Comparison of ENCODE assay signal across 23 mouse cellular contexts in the genomic region with DNA sequence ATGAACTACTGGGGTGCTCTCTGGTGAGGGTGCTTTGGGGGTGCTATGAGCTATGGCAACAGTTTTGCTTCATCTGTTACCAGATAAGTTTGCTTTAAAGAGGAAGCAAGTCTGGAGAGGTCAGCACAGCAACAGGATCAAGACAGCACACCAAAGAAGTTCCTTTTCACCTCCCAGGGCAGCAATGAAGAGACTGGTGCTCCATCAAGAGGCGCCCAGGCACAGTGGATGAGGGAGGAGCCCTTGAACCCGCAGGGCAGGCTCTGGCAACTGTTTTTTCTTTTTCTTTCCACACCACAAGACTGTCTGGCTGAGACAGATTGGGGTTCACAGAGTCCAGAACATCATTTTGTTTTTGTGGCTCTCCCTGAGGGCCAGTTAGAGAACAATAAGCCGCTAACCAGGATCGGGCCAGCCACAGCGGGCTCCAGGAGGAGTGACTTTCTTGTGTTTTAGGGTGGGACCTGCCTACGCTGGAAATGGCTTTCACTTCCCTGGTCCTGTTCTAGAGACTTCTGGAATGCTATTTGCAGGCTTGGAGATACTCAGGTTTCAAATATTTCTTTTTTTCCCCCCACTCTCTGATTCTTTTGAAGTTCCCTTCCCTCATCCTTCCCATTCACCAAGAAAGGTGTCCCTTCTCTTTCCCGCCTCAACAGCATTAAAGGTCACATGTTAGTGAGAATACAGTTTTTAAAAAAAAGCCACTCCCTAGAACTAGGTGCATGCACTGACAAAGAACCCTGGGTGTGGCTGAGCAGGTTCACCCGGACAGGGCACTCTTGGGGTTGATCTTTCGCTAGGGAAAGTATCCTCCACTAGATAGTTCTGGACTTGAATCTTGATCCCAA. TPM values are rescaled to one million over a fixed set of nuclear protein-coding genes. Genes with fewer than 3 reads are reported as not detected.
DNase-seq lines count a peak whose midpoint lies in the region; ATAC-seq and TF ChIP-seq lines count a peak whose summit lies in the region.
"Had no signal": no experiment of that assay in that cellular context is flagged by ENCODE, and none has a peak within 500 bp of the region (broad histone marks: within the 10 kb centered on the region; RNA-seq: fewer than 3 reads in every experiment).

No protein-coding gene starts in this region.

- TF ChIP-seq CTCF in gastrocnemius, adult 2 months (IDR thresholded peaks at IDR 0.05) = no peak

- no peaks in the 10 kb centered on the region for H3K9me3 ChIP-seq in ES-E14 (ENCODE audit: control insufficient read depth, insufficient read depth, low read depth, low read length)
- H3K9me3 ChIP-seq: heart, embryonic 13.5 days had no signal

- H3K4me3 ChIP-seq in gastrocnemius, adult 2 months = no peak overlapping the region
- no peak overlapping the region for H3K4me3 ChIP-seq in ES-E14 (ENCODE audit: insufficient read depth in 1 of 2, low read depth in 1 of 2, low read length in 2 of 2, poor library complexity in 1 of 2, severe bottlenecking in 1 of 2)
- H3K4me3 ChIP-seq: forebrain, embryonic 10.5 days; heart, embryonic 13.5 days; layer of hippocampus, adult 2 months; liver, embryonic 12.5 days had no signal

- intact Hi-C loops in gastrocnemius, adult 2 months (cut with DNase I) = no loop called here

- DNase-seq in gastrocnemius, adult 2 months = no peak
- no peak for DNase-seq in gastrocnemius, adult 18-20 months (ENCODE audit: low spot score)
- no peak for DNase-seq in ES-E14 (ENCODE audit: low read depth, low spot score)
- no peak for DNase-seq in adrenal gland, adult 18-20 months (ENCODE audit: low spot score in 2 of 2)
- DNase-seq in thymus, postnatal 10 days (ENCODE audit: low spot score in 2 of 2) = no peak
- DNase-seq: adrenal gland, postnatal 10 days; cerebellum, adult 11 months; cerebellum, postnatal 10 days; heart, adult 18-20 months; kidney, postnatal 14 days; lung, adult 2 months; midbrain, embryonic 14.5 days; right cerebral cortex, postnatal 25 days; thymus, postnatal 25 days had no signal

- peak; percentile 39 for ATAC-seq in granulocyte monocyte progenitor cell, adult 5-6 weeks (replicated peaks; ENCODE audit: poor library complexity, severe bottlenecking)
- ATAC-seq in megakaryocyte-erythroid progenitor cell, adult 5-6 weeks (replicated peaks; ENCODE audit: low FRiP score, low TSS enrichment, poor library complexity, severe bottlenecking) = peak; percentile 55; the same call in 1 of the 2 replicates
- no peak for ATAC-seq in cerebellum, adult (ENCODE audit: insufficient number of reproducible peaks, low FRiP score, low TSS enrichment)
- ATAC-seq: CD4-positive, CD25-positive, alpha-beta regulatory T cell, adult 4 months; liver, embryonic 12.5 days had no signal

- H3K4me1 ChIP-seq in ES-E14 (ENCODE audit: control insufficient read depth in 2 of 2, insufficient read depth in 2 of 2, low read length in 2 of 2, poor library complexity in 1 of 2) = peaks cover 2 to 30% of the 10 kb centered on the region in 2 experiments; a peak in 3 of 4 replicates
- H3K4me1 ChIP-seq: liver, embryonic 12.5 days had no signal

- no peaks in the 10 kb centered on the region for H3K36me3 ChIP-seq in ES-E14 (ENCODE audit: control insufficient read depth, insufficient read depth, low read length, poor library complexity, severe bottlenecking)
- H3K36me3 ChIP-seq: forebrain, embryonic 10.5 days; heart, embryonic 13.5 days; liver, embryonic 12.5 days had no signal

- H3K27ac ChIP-seq in gastrocnemius, adult 2 months = peak overlapping the region; percentile 16; the same call in 1 of the 2 replicates
- peak overlapping the region; percentile 37 for H3K27ac ChIP-seq in ES-E14 (ENCODE audit: insufficient read depth, low read depth, low read length, poor library complexity, severe bottlenecking)
- H3K27ac ChIP-seq: forebrain, embryonic 10.5 days; heart, embryonic 13.5 days; hindbrain, embryonic 14.5 days; layer of hippocampus, adult 2 months; liver, embryonic 12.5 days had no signal

- no peak overlapping the region for H3K9ac ChIP-seq in ES-E14 (ENCODE audit: insufficient read depth, low read depth, low read length, poor library complexity, severe bottlenecking)
- H3K9ac ChIP-seq: heart, embryonic 13.5 days; hindbrain, embryonic 14.5 days; liver, embryonic 12.5 days had no signal

- in situ Hi-C loops in ES-E14 (cut with MboI; ENCODE audit: low sequenced_read_pairs in 2 of 2, unreplicated experiment in 2 of 2) = no loop called here

TF ChIP-seq in ES-E14, 5 proteins besides CTCF, POLR2A, EP300 and RAD21:
- TF ChIP-seq MAFK (IDR thresholded peaks at IDR 0.05; ENCODE audit: insufficient read depth, low read depth, low read length) = no peak
- TF ChIP-seq ZNF384 (IDR thresholded peaks at IDR 0.05; ENCODE audit: low read depth, low read length) = no peak
- TF ChIP-seq ZC3H11A (IDR thresholded peaks at IDR 0.05; ENCODE audit: borderline replicate concordance, low read depth, low read length) = no peak
- no peak for TF ChIP-seq HCFC1 (IDR thresholded peaks at IDR 0.05; ENCODE audit: borderline replicate concordance, insufficient read depth, low read length)
- no peak for TF ChIP-seq CHD2 (IDR thresholded peaks at IDR 0.05; ENCODE audit: low read depth, low read length)
TF ChIP-seq in ES-E14: peak in this region for 0.

RNA-seq across cellular contexts. Expression of gene Tmem154, which starts 20.6 kb away (rescaled TPM):
- under 1 TPM; 0.73 to 0.74 TPM for total RNA-seq in gastrocnemius, adult 2 months (2021)
- under 1 TPM; 0.78 to 0.98 TPM for total RNA-seq in gastrocnemius, adult 18-20 months (2021)
- total RNA-seq in ES-E14 (2012; rRNA removed) = 0.31 and 0.53 TPM in 2 replicates
- total RNA-seq in granulocyte monocyte progenitor cell, adult 5-6 weeks (2014; fragmentation: Nextera tagmentation) = 4.8 and 7.6 TPM in 2 replicates
- total RNA-seq in granulocyte monocyte progenitor cell, adult 5-6 weeks (2017) = 4.3 and 4.8 TPM in 2 replicates
- 0.47 and 1.2 TPM in 2 replicates for total RNA-seq in megakaryocyte-erythroid progenitor cell, adult 5-6 weeks (2014; fragmentation: Nextera tagmentation)
- total RNA-seq in megakaryocyte-erythroid progenitor cell, adult 5-6 weeks (2017) = 0.19 and 20.9 TPM in 2 replicates
- total RNA-seq in adrenal gland, adult 18-20 months (2021) = 1 to 10 TPM; 1.6 to 3.4 TPM

RNA-seq across cellular contexts. Expression of gene Tigd4, which starts 52.0 kb away (rescaled TPM):
- 10 to 100 TPM in 1 of 2 experiments, 1 to 10 TPM in 1; 6.0 to 18.3 TPM for total RNA-seq in gastrocnemius, adult 2 months (2021)
- 10 to 100 TPM in 1 of 2 experiments, 1 to 10 TPM in 1; 5.7 to 15.0 TPM for total RNA-seq in gastrocnemius, adult 18-20 months (2021)
- total RNA-seq in ES-E14 (2012; rRNA removed) = not detected in 2 replicates
- total RNA-seq in granulocyte monocyte progenitor cell, adult 5-6 weeks (2014; fragmentation: Nextera tagmentation) = not detected in 2 replicates
- not detected in 2 replicates for total RNA-seq in granulocyte monocyte progenitor cell, adult 5-6 weeks (2017)
- total RNA-seq in megakaryocyte-erythroid progenitor cell, adult 5-6 weeks (2014; fragmentation: Nextera tagmentation) = not detected in 2 replicates
- not detected in 2 replicates for total RNA-seq in megakaryocyte-erythroid progenitor cell, adult 5-6 weeks (2017)
- total RNA-seq in adrenal gland, adult 18-20 months (2021) = not detected
- total RNA-seq: heart, adult 18-20 months had no signal
